Mouse (Mus musculus) heart, adult 2 months (tissue): ENCODE measurements at regions not wholly inside any gene's neighbourhood (a gene's known extent, or its start where the extent isn't known, plus 50 kb on each side); places are given as distances from the start of the nearest gene placed in this dataset.

Source experiments
- DNase-seq, 2 experiments: peaks; one replicate each; pipeline ENCODE4 v3.0.0; 2021
- H3K27ac ChIP-seq: fragments of 200-600 bp; 2 replicates; pipeline ENCODE4 v1.8.1; 2022
- H3K27me3 ChIP-seq: fragments of 200-500 bp; 2 replicates; pipeline ENCODE4 v1.6.1; 2012; ENCODE audit warnings: mild to moderate bottlenecking, low read length, inconsistent platforms, mixed read lengths; ENCODE audit not compliant: control insufficient read depth, insufficient read depth
- H3K36me3 ChIP-seq: fragments of 200-500 bp; 2 replicates; pipeline ENCODE4 v1.6.1; 2012; ENCODE audit warnings: low read length, inconsistent platforms; ENCODE audit not compliant: control insufficient read depth, insufficient read depth
- H3K4me1 ChIP-seq: fragments of 200-500 bp; 2 replicates; pipeline ENCODE4 v1.6.1; 2011; ENCODE audit warnings: low read length; ENCODE audit not compliant: control insufficient read depth, insufficient read depth
- H3K4me3 ChIP-seq: fragments of 200-600 bp; 2 replicates; pipeline ENCODE4 v1.8.1; 2022
- H3K79me2 ChIP-seq: fragments of 200-500 bp; replicated peaks from 2 replicates; pipeline ENCODE4 v1.6.1; 2012; ENCODE audit warnings: mild to moderate bottlenecking, inconsistent platforms, low read length, moderate library complexity, mixed read lengths; ENCODE audit not compliant: control insufficient read depth, insufficient read depth
- H3K9ac ChIP-seq: fragments of 200-500 bp; 2 replicates; pipeline ENCODE4 v1.6.1; 2012; ENCODE audit warnings: low read depth, mild to moderate bottlenecking, control low read depth, inconsistent platforms, low read length, mixed read lengths
- CTCF ChIP-seq: fragments of 200-600 bp; IDR thresholded peaks from 2 replicates; pipeline ENCODE4 v1.8.1; 2022; ENCODE audit warnings: antibody characterized with exemption, mild to moderate bottlenecking, moderate library complexity
- EP300 ChIP-seq: fragments of 200-500 bp; IDR thresholded peaks from 2 replicates; pipeline ENCODE4 v1.6.1; 2011; ENCODE audit warnings: low read depth, low read length, control low read depth; ENCODE audit not compliant: insufficient read depth
- POLR2A ChIP-seq: fragments of 200-500 bp; IDR thresholded peaks from 2 replicates; pipeline ENCODE4 v1.6.1; 2011; ENCODE audit warnings: mild to moderate bottlenecking, low read depth, low read length, control low read depth; ENCODE audit not compliant: insufficient read depth
- WGBS: fragments of 180-500 bp; shearing (Covaris S2); methylation state at CpG from one replicate; pipeline ENCODE4 v1.1.7; 2018; 5-methylcytosine and 5-hydroxymethylcytosine counted together
- intact Hi-C: fragments of 180-260 bp; cut with DNase I; formaldehyde crosslinking; loops from one replicate; pipeline ENCODE4 v1.15.1; 2025

- no peaks in the 10 kb centered on the region for H3K27me3 ChIP-seq
- no peak for DNase-seq
- H3K36me3 ChIP-seq = no peaks in the 10 kb centered on the region
- intact Hi-C loops = no loop called here
- WGBS = 83% methylated on average over 18 of the region's 18 CpGs
- no peaks in the 10 kb centered on the region for H3K79me2 ChIP-seq
- H3K4me3 ChIP-seq = no peak overlapping the region
- TF ChIP-seq POLR2A = no peak
- no peak for TF ChIP-seq EP300
- no peak for TF ChIP-seq CTCF
- no peak overlapping the region for H3K27ac ChIP-seq
- no peaks in the 10 kb centered on the region for H3K4me1 ChIP-seq
- no peak overlapping the region for H3K9ac ChIP-seq
Observed at GRCm38 (mm10) chr7:70744296-70744695, 377.8 kb upstream of the Nr2f2 start.

- Histone ChIP-seq H3K79me2 (no peaks in the 10 kb centered on the region), H3K4me1 (no peaks in the 10 kb centered on the region), H3K36me3 (no peaks in the 10 kb centered on the region), H3K9ac (no peak overlapping the region), H3K27ac (no peak overlapping the region), H3K27me3 (no peaks in the 10 kb centered on the region), H3K4me3 (no peak overlapping the region)
- DNase-seq = no peak
- TF ChIP-seq CTCF (peak; percentile 20), POLR2A (no peak)
- intact Hi-C loops = no loop called here
- 88% methylated on average over 2 of the region's 2 CpGs for WGBS
Observed at GRCm38 (mm10) chr7:70735591-70735990, 369.1 kb upstream of the Nr2f2 start.

GRCm38 (mm10) chr7:70733501-70733900, 367.0 kb upstream of the Nr2f2 start:
- Histone ChIP-seq H3K4me3 (no peak overlapping the region), H3K9ac (no peak overlapping the region), H3K27ac (no peak overlapping the region), H3K4me1 (no peaks in the 10 kb centered on the region), H3K79me2 (no peaks in the 10 kb centered on the region), H3K27me3 (no peaks in the 10 kb centered on the region), H3K36me3 (no peaks in the 10 kb centered on the region)
- intact Hi-C loops = no loop called here
- no peak for TF ChIP-seq POLR2A
- no peak for TF ChIP-seq CTCF
- TF ChIP-seq EP300 = no peak
- no peak for DNase-seq

GRCm38 (mm10) chr7:70729896-70730295, 363.4 kb upstream of the Nr2f2 start:
- H3K36me3 ChIP-seq = no peaks in the 10 kb centered on the region
- H3K79me2 ChIP-seq = no peaks in the 10 kb centered on the region
- no peak for TF ChIP-seq EP300
- no peak for TF ChIP-seq CTCF
- no peak for TF ChIP-seq POLR2A
- intact Hi-C loops = no loop called here
- no peaks in the 10 kb centered on the region for H3K27me3 ChIP-seq
- DNase-seq = no peak
- H3K4me3 ChIP-seq = no peak overlapping the region
- no peak overlapping the region for H3K9ac ChIP-seq
- H3K27ac ChIP-seq = no peak overlapping the region
- 71% methylated on average over 8 of the region's 8 CpGs for WGBS
- no peaks in the 10 kb centered on the region for H3K4me1 ChIP-seq

GRCm38 (mm10) chr7:70718149-70718765, 351.7 kb upstream of the Nr2f2 start:
- Histone ChIP-seq H3K27ac (no peak overlapping the region), H3K9ac (no peak overlapping the region), H3K27me3 (no peaks in the 10 kb centered on the region), H3K79me2 (no peaks in the 10 kb centered on the region), H3K4me3 (no peak overlapping the region), H3K4me1 (no peaks in the 10 kb centered on the region), H3K36me3 (no peaks in the 10 kb centered on the region)
- intact Hi-C loops = no loop called here
- no peak for DNase-seq
- 53% methylated on average over 18 of the region's 18 CpGs for WGBS
- TF ChIP-seq EP300 (no peak), POLR2A (no peak), CTCF (no peak)

GRCm38 (mm10) chr7:70717608-70718007, 351.1 kb upstream of the Nr2f2 start:
- no peak overlapping the region for H3K27ac ChIP-seq
- H3K27me3 ChIP-seq = no peaks in the 10 kb centered on the region
- DNase-seq = no peak
- no peak overlapping the region for H3K9ac ChIP-seq
- WGBS = 90% methylated on average over 3 of the region's 3 CpGs
- H3K4me1 ChIP-seq = no peaks in the 10 kb centered on the region
- intact Hi-C loops = no loop called here
- TF ChIP-seq POLR2A = no peak
- no peak for TF ChIP-seq EP300
- TF ChIP-seq CTCF = no peak
- H3K4me3 ChIP-seq = no peak overlapping the region
- no peaks in the 10 kb centered on the region for H3K36me3 ChIP-seq
- H3K79me2 ChIP-seq = no peaks in the 10 kb centered on the region
